Mouse (Mus musculus) heart, embryonic 11.5 days (tissue): Measurements from ENCODE around the gene Zyx. TPM values are rescaled to one million over a fixed set of nuclear protein-coding genes. Genes with fewer than 3 reads are reported as not detected.
A peak's percentile ranks its signal among the peaks of the same experiment; 100 is the strongest.

ENCODE experiments used
- ATAC-seq: fragments of 200-750 bp; cut with Nextera tagmentation; replicated peaks from 2 replicates; pipeline ENCODE4 v1.8.0; 2017; ENCODE audit warnings: moderate library complexity; ENCODE audit not compliant: insufficient number of reproducible peaks, low FRiP score, low TSS enrichment
- H3K27ac ChIP-seq: fragments of 300-500 bp; sonication (generic); 2 replicates; pipeline ENCODE4 v1.5.1; 2014; ENCODE audit warnings: mild to moderate bottlenecking, low read depth, low read length
- H3K27me3 ChIP-seq: fragments of 300-500 bp; sonication (generic); 2 replicates; pipeline ENCODE4 v1.6.1; 2014; ENCODE audit warnings: mild to moderate bottlenecking, low read length, mixed read lengths; ENCODE audit not compliant: control insufficient read depth, insufficient read depth
- H3K36me3 ChIP-seq: fragments of 300-500 bp; sonication (generic); 2 replicates; pipeline ENCODE4 v1.6.1; 2014; ENCODE audit warnings: mild to moderate bottlenecking, low read length, moderate library complexity, mixed read lengths; ENCODE audit not compliant: control insufficient read depth, insufficient read depth
- H3K4me1 ChIP-seq: fragments of 300-500 bp; sonication (generic); 2 replicates; pipeline ENCODE4 v1.6.1; 2014; ENCODE audit warnings: low read length; ENCODE audit not compliant: control insufficient read depth, insufficient read depth
- H3K4me2 ChIP-seq: fragments of 300-500 bp; sonication (generic); 2 replicates; pipeline ENCODE4 v1.6.1; 2014; ENCODE audit warnings: mild to moderate bottlenecking, moderate library complexity
- H3K4me3 ChIP-seq: fragments of 300-500 bp; sonication (generic); 2 replicates; pipeline ENCODE4 v1.5.1; 2014; ENCODE audit warnings: low read depth, low read length
- H3K9ac ChIP-seq: fragments of 300-500 bp; sonication (generic); 2 replicates; pipeline ENCODE4 v1.6.1; 2014; ENCODE audit warnings: mild to moderate bottlenecking, low read depth, low read length, moderate library complexity
- H3K9me3 ChIP-seq: fragments of 300-500 bp; sonication (generic); replicated peaks from 2 replicates; pipeline ENCODE4 v1.6.1; 2016; ENCODE audit warnings: low read length; ENCODE audit not compliant: control insufficient read depth
- WGBS: fragments of 180-500 bp; shearing (Covaris S2); extraction: QIAGEN DNeasy Blood & Tissue Kit; methylation state at CpG from one replicate; pipeline ENCODE4 v1.1.7; 2014; ENCODE audit not compliant: insufficient replicate concordance; 5-methylcytosine and 5-hydroxymethylcytosine counted together
- polyA plus RNA-seq: library from polyadenylated mRNA; unstranded; fragments of >200 nt; fragmentation: Nextera tagmentation; extraction: Ambion mirVana; gene quantifications from 2 replicates; pipeline ENCODE4 v1.2.1, GENCODE M21; 2014

The Zyx gene
- polyA plus RNA-seq, 1 experiment from 2014 or later = 159 TPM

- no peaks in the 10 kb centered on the region for H3K9me3 ChIP-seq
- H3K9ac ChIP-seq = no peak overlapping the region
- H3K27ac ChIP-seq = peak overlapping the region; percentile 15; the same call in 1 of the 2 replicates
- 20% methylated on average over 4 of the region's 4 CpGs for WGBS
- no peak for ATAC-seq
- H3K27me3 ChIP-seq = 0 out of 2 replicates have a peak, but pooled peaks cover 2% of the 10 kb centered on the region
- H3K4me2 ChIP-seq = no peak overlapping the region
- H3K4me3 ChIP-seq = no peak overlapping the region
- peaks cover 31% of the 10 kb centered on the region for H3K4me1 ChIP-seq
- H3K36me3 ChIP-seq = no peaks in the 10 kb centered on the region
Observed at GRCm38 (mm10) chr6:42376016-42376415, 26.6 kb downstream of the Zyx start.

GRCm38 (mm10) chr6:42376504-42377019, 27.1 kb downstream of the Zyx start:
- Histone ChIP-seq H3K9me3 (no peaks in the 10 kb centered on the region), H3K9ac (no peak overlapping the region), H3K27ac (peak overlapping the region; percentile 15; the same call in 1 of the 2 replicates), H3K4me2 (no peak overlapping the region), H3K4me1 (peaks cover 32% of the 10 kb centered on the region), H3K4me3 (no peak overlapping the region), H3K36me3 (no peaks in the 10 kb centered on the region), H3K27me3 (0 out of 2 replicates have a peak, but pooled peaks cover 2% of the 10 kb centered on the region)
- no peak for ATAC-seq
- WGBS = 57% methylated on average over 6 of the region's 6 CpGs

GRCm38 (mm10) chr6:42377280-42377679, 27.9 kb downstream of the Zyx start:
- H3K27me3 ChIP-seq = 0 out of 2 replicates have a peak, but pooled peaks cover 2% of the 10 kb centered on the region
- no peak for ATAC-seq
- H3K9me3 ChIP-seq = no peaks in the 10 kb centered on the region
- H3K27ac ChIP-seq = no peak overlapping the region
- H3K4me1 ChIP-seq = peaks cover 37% of the 10 kb centered on the region
- H3K4me3 ChIP-seq = no peak overlapping the region
- H3K9ac ChIP-seq = no peak overlapping the region
- 81% methylated on average over 5 of the region's 5 CpGs for WGBS
- no peak overlapping the region for H3K4me2 ChIP-seq
- H3K36me3 ChIP-seq = no peaks in the 10 kb centered on the region

- WGBS = 40% methylated on average over 3 of the region's 3 CpGs
- Histone ChIP-seq H3K27me3 (no peaks in the 10 kb centered on the region), H3K4me1 (peaks cover 24% of the 10 kb centered on the region), H3K36me3 (no peaks in the 10 kb centered on the region), H3K9me3 (no peaks in the 10 kb centered on the region), H3K4me3 (no peak overlapping the region), H3K9ac (no peak overlapping the region), H3K27ac (no peak overlapping the region), H3K4me2 (no peak overlapping the region)
- no peak for ATAC-seq
Observed at GRCm38 (mm10) chr6:42379551-42379950, 30.1 kb downstream of the Zyx start.

- no peak for ATAC-seq
- H3K27ac ChIP-seq = no peak overlapping the region
- H3K4me3 ChIP-seq = no peak overlapping the region
- H3K9me3 ChIP-seq = no peaks in the 10 kb centered on the region
- no peak overlapping the region for H3K4me2 ChIP-seq
- H3K9ac ChIP-seq = peak overlapping the region; percentile 0; the same call in 1 of the 2 replicates
- peaks cover 17% of the 10 kb centered on the region for H3K4me1 ChIP-seq
- no peaks in the 10 kb centered on the region for H3K36me3 ChIP-seq
- H3K27me3 ChIP-seq = no peaks in the 10 kb centered on the region
- 14% methylated on average over 8 of the region's 8 CpGs for WGBS
Observed at GRCm38 (mm10) chr6:42380416-42381144, 31.1 kb downstream of the Zyx start.

- Histone ChIP-seq H3K9me3 (no peaks in the 10 kb centered on the region), H3K4me1 (peaks cover 10% of the 10 kb centered on the region), H3K4me2 (no peak overlapping the region), H3K27me3 (no peaks in the 10 kb centered on the region), H3K27ac (peak overlapping the region; percentile 50; the same call in 1 of the 2 replicates), H3K36me3 (no peaks in the 10 kb centered on the region), H3K9ac (0 out of 2 replicates have a peak overlapping the region, but pooled peaks have one; percentile 10), H3K4me3 (no peak overlapping the region)
- 62% methylated on average over 2 of the region's 2 CpGs for WGBS
- ATAC-seq = no peak
Observed at GRCm38 (mm10) chr6:42381221-42381620, 31.8 kb downstream of the Zyx start.

- no peak; the same call in 1 of the 2 replicates for ATAC-seq
- no peak overlapping the region for H3K4me2 ChIP-seq
- H3K27ac ChIP-seq = peak overlapping the region; percentile 50; the same call in 1 of the 2 replicates
- H3K4me3 ChIP-seq = no peak overlapping the region
- 42% methylated on average over 9 of the region's 9 CpGs for WGBS
- H3K27me3 ChIP-seq = no peaks in the 10 kb centered on the region
- no peaks in the 10 kb centered on the region for H3K36me3 ChIP-seq
- H3K9me3 ChIP-seq = no peaks in the 10 kb centered on the region
- H3K9ac ChIP-seq = 0 out of 2 replicates have a peak overlapping the region, but pooled peaks have one; percentile 30
- H3K4me1 ChIP-seq = 0 out of 2 replicates have a peak, but pooled peaks cover 6% of the 10 kb centered on the region
Observed at GRCm38 (mm10) chr6:42381916-42382381, 32.5 kb downstream of the Zyx start.

- no peak overlapping the region for H3K27ac ChIP-seq
- no peaks in the 10 kb centered on the region for H3K36me3 ChIP-seq
- 0 out of 2 replicates have a peak, but pooled peaks cover 6% of the 10 kb centered on the region for H3K4me1 ChIP-seq
- no peak for ATAC-seq
- no peaks in the 10 kb centered on the region for H3K9me3 ChIP-seq
- WGBS = 89% methylated on average over 5 of the region's 5 CpGs
- H3K9ac ChIP-seq = no peak overlapping the region
- no peak overlapping the region for H3K4me3 ChIP-seq
- no peak overlapping the region for H3K4me2 ChIP-seq
- H3K27me3 ChIP-seq = no peaks in the 10 kb centered on the region
Observed at GRCm38 (mm10) chr6:42383360-42383759, 33.9 kb downstream of the Zyx start.
